ENCODE assay signal across 9 mouse cellular contexts in the genomic region with DNA sequence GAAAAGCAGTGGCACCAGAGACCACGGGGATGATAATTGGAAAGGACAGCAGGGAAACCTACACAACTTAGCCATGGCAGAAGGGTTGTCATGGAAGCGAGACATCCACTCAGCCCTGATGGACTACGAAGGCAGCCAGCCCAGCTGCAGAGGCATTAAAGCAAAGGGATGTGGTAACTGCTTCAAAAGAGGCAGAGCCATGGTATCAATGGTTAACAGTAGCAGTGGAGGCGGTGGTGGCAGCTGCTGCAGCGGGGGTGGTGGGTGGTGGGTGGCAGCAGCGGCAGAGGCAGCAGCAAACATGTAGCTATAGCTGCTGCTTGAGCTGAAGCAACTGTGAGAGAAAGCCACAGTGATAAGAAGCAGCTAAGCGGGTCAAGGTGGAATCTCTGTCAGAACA.
"Had no signal": no experiment of that assay in that cellular context is flagged by ENCODE, and none has a peak within 500 bp of the region (broad histone marks: within the 10 kb centered on the region; RNA-seq: fewer than 3 reads in every experiment).

No protein-coding gene starts in this region.

- DNase-seq: kidney, adult 2 months; kidney, postnatal 25 days; liver; lung, adult 18-20 months; lung, postnatal 10 days; lung, postnatal 36 days; right cerebral cortex, adult 18-20 months; right cerebral cortex, postnatal 14 days; right cerebral cortex, postnatal 4 days had no signal
